Mouse (Mus musculus): ENCODE measurements around the gene Olfr958. TPM values are rescaled to one million over a fixed set of nuclear protein-coding genes. Genes with fewer than 3 reads are reported as not detected.

The Olfr958 gene
- not detected for polyA plus RNA-seq (2021)

DNA sequence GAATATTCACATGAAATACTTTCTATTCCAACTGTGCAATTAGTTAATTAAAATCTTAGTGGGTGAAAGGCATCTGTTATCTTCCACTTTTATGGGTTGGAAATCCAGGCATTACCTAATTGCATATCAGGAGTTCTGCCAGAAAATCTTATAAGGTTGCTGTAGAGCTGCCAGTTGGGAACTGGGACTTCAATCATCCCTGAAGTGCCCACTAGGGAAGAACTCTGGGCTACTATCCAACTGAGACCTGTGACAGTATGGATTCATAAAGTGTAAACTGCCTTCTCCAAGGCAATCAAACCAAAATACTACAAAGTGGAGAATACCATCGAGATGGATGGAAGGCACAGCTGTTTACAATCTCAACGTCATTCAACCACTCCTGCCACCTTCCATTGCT, at the start of gene Olfr958:
TSS of gene Olfr958 (minus strand) at position 109 of the 400 bp plus-strand sequence.
- ATAC-seq (no peak), DNase-seq (ENCODE audit: low read depth, low spot score) (no peak)
- H3K27me3 ChIP-seq = peaks cover 3% of the 10 kb centered on the region
- ChIA-PET CTCF (no interaction called here), POLR2A (no interaction called here)
- in situ Hi-C loops (cut with MboI; ENCODE audit: low pct_unique_long_range_greater_than_20kb) = no loop called here
- no peak for TF ChIP-seq CTCF (IDR thresholded peaks at IDR 0.05)

DNA sequence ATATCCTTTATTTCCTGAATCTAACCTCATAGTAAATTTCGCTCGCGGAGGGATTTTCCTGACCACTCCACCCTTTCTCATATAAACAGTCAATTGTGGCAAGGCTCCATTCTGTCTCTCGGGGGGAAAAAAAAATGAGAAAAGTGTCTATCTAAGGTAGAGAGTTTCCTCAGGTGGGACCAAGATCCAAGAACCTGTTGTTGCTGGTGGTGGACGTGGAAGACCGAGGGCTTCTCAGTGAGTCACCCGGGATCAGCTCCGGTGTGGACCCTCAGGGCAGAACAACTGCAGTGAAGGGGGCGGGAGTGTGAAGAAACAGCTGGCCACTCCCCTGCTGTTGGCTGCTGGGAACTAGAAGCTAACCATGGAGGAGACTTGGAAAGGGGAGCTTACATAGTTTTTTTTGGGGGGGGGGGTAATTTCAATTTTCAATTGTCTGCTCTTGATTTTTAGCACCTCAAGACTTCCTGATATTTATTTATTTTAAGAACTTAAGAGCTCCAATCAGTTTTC, 49.5 kb upstream of the Olfr958 start:
- in situ Hi-C loops (cut with MboI; ENCODE audit: low pct_unique_long_range_greater_than_20kb) = no loop called here
- ATAC-seq = no peak
- peaks cover 12% of the 10 kb centered on the region for H3K27me3 ChIP-seq
- ChIA-PET POLR2A (interaction anchor here (0.6 kb wide), 1 partner anchor 679 kb away, joined by 4 read pairs; no protein-coding TSS in a partner anchor), CTCF (no interaction called here)
- no peak for DNase-seq (ENCODE audit: low read depth, low spot score)
- TF ChIP-seq CTCF (IDR thresholded peaks at IDR 0.05) = no peak

DNA sequence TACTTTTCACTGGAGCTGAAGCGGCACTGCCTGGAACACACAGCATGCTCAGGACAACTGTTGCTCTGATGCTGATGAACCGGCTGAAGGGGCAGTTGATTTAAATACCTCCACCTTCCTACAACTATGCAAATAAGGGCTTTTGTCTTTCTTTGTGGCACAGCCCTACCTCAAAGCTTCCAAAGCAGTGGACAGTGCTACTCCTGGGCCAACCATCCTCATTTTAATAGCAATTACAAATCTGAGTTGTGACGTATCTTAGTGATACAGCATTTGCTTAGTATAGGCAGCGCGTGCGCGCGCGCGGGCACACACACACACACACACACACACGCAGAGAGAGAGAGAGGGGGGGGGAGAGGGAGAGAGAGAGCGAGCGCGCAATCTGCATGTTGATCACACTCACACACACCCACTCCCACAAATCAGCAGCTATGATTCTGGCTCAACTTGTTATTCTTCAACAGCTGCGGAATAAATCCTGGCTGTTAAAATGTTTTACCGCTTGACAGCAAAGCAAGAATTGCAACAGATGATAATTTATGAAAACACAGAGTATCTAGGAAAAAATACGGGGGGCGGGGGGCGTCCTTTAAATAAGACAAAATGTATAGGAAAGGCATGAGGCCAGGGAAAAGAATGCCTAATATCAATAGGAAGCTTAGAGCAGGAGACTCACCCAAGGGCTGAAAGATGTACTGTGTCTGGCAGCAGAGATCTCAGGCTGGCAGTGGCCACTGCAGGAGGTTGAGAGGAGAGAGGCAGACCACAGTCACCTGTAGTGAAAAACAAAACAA, 48.9 kb upstream of the Olfr958 start:
- CTCF ChIA-PET = no interaction called here
- TF ChIP-seq CTCF (IDR thresholded peaks at IDR 0.05) = no peak
- H3K27me3 ChIP-seq = peaks cover 12% of the 10 kb centered on the region
- in situ Hi-C loops (cut with MboI; ENCODE audit: low pct_unique_long_range_greater_than_20kb) = no loop called here
- no peak for DNase-seq (ENCODE audit: low read depth, low spot score)
- POLR2A ChIA-PET = interaction anchor here (0.6 kb wide), 1 partner anchor 15 kb away, joined by 8 read pairs; no protein-coding TSS in a partner anchor
- ATAC-seq = no peak

DNA sequence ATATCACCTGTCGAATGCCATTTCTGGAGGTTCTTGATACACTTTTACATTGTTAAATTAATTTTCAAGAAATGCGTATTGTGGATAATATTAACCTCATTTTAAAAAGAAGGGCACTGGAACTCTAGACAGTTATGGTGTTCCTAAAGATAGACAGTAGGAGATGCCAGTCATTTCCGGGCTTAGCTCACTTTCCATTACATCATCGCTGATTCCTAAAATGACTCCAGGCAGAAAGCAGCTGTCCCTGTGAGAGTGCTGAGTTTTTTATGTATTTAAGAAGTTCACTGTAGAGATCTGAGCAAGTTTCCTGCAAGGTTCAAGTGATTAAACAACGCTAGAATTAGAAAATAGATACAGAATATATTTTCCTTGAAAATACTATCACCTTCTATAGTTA, 23.2 kb upstream of the Olfr958 start:
- in situ Hi-C loops (cut with MboI; ENCODE audit: low pct_unique_long_range_greater_than_20kb) = no loop called here

DNA sequence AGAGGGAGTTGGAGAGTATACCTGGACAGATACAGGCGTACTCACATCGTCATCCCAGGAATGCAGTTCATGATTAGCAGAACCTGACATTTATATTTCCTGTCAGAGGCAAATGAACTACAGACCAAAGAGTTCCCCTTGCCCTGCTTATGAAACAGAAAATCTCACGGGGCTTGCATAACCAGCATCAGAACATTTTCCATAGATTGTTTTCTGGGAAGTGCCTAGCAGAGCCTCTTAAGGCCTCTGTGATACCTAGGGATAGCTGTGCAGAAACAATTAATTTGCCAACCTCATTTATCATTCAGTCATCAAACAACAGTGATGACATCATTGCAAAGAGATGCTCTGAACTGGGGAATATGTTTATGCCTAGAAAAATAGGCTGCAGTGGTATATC, 21.6 kb upstream of the Olfr958 start, which contains the start of gene Olfr959:
TSS of gene Olfr959 (minus strand) at position 101 of the 400 bp plus-strand sequence.
- H3K27me3 ChIP-seq = peaks cover 5% of the 10 kb centered on the region
- TF ChIP-seq CTCF (IDR thresholded peaks at IDR 0.05) = no peak
- DNase-seq (ENCODE audit: low read depth, low spot score) (no peak), ATAC-seq (no peak)
- ChIA-PET CTCF (no interaction called here), POLR2A (no interaction called here)
- in situ Hi-C loops (cut with MboI; ENCODE audit: low pct_unique_long_range_greater_than_20kb) = no loop called here

More for the DNA sequence above, 23.2 kb upstream of the Olfr958 start:
- POLR2A ChIA-PET = interaction anchor here (0.6 kb wide), 1 partner anchor 20 kb away, joined by 4 read pairs; no protein-coding TSS in a partner anchor
- CTCF ChIA-PET = no interaction called here
- DNase-seq (ENCODE audit: low read depth, low spot score) = no peak
- ATAC-seq = no peak
- no peak for TF ChIP-seq CTCF (IDR thresholded peaks at IDR 0.05)
- H3K27me3 ChIP-seq = peaks cover 5% of the 10 kb centered on the region

DNA sequence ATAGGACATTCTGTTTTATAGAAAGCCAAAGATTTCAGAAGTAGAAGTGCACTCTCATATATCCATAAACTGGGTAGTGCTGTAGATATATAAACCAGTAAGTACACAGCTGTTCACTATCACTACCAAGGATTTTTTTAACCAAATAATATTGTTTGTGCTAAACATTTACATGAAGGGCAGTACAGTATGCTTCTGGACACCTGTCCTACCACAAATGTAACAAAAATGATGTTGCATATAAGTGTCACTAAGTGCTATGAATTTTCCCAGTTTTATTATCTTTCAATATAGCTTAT, 4.4 kb upstream of the Olfr958 start:
- peaks cover 7% of the 10 kb centered on the region for H3K27me3 ChIP-seq
- no peak for DNase-seq (ENCODE audit: low read depth, low spot score)
- no peak for TF ChIP-seq CTCF (IDR thresholded peaks at IDR 0.05)
- ATAC-seq = no peak
- in situ Hi-C loops (cut with MboI; ENCODE audit: low pct_unique_long_range_greater_than_20kb) = no loop called here
- ChIA-PET CTCF (interaction anchor here (1.7 kb wide), 1 partner anchor 10 kb away, joined by 4 read pairs; no protein-coding TSS in a partner anchor), POLR2A (no interaction called here)

DNA sequence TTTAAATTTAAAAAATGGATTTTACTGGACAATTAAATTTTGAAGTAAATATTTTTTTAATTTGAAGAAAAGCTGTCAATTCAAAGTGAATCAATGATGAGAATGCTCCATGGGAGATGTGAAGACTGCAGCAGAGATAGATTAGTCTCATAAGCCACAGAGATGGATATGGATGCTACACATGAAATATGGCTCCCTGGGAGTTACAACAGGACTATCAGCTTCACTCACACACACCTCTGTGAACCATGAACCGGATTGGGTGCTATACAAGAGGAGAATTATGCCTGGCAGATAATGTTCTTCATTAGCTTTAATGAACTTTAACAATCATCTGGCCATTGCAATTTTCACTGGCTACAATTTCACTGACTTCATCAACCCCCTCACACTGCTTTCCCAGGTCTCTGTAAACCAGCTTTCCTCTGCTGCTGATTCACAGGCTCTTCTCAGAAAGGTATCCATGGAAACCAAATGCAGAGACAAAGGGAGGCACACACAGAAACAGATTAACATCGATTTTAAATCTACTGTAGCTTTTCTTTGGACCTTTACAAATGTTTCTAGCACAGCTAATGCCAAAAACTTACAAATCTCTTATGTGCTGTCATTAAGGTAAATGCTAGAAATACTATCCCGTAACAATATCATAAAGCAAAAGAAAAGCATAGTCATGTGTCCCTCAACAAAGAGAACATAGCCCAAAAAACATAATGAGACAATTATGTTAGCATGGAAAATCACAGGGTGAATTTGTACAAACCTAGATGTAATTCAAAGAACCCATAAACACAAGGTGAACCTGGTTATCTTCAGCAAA, 3.9 kb upstream of the Olfr958 start:
- no peak for DNase-seq (ENCODE audit: low read depth, low spot score)
- CTCF ChIA-PET = interaction anchor here (1.7 kb wide), 1 partner anchor 10 kb away, joined by 4 read pairs; no protein-coding TSS in a partner anchor
- no peak for TF ChIP-seq CTCF (IDR thresholded peaks at IDR 0.05)
- ATAC-seq = no peak
- peaks cover 7% of the 10 kb centered on the region for H3K27me3 ChIP-seq
- in situ Hi-C loops (cut with MboI; ENCODE audit: low pct_unique_long_range_greater_than_20kb) = no loop called here
- POLR2A ChIA-PET = no interaction called here

DNA sequence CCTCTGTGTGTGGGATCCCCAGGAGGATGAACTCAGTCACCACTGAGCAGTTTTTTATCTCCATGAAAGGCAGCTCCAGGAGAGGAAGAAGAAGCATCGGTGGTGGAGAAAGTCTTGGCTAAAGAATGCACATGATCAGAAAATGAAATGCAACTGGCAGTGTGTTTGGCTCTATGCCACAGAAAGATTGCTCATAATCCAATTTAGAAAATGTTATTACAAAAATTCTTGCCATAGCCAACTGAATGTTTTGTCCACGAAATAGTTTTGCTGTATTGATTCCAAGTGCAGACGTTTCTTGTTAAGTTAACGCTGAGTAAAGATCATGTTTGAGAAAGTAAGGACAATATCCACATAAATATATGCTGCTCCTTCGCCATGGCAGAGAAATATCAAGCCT, 3.0 kb downstream of the Olfr958 start:
- in situ Hi-C loops (cut with MboI; ENCODE audit: low pct_unique_long_range_greater_than_20kb) = no loop called here
- ATAC-seq (no peak), DNase-seq (ENCODE audit: low read depth, low spot score) (no peak)
- TF ChIP-seq CTCF (IDR thresholded peaks at IDR 0.05) = no peak
- CTCF ChIA-PET = no interaction called here
- H3K27me3 ChIP-seq = peaks cover 3% of the 10 kb centered on the region
- POLR2A ChIA-PET = no interaction called here

DNA sequence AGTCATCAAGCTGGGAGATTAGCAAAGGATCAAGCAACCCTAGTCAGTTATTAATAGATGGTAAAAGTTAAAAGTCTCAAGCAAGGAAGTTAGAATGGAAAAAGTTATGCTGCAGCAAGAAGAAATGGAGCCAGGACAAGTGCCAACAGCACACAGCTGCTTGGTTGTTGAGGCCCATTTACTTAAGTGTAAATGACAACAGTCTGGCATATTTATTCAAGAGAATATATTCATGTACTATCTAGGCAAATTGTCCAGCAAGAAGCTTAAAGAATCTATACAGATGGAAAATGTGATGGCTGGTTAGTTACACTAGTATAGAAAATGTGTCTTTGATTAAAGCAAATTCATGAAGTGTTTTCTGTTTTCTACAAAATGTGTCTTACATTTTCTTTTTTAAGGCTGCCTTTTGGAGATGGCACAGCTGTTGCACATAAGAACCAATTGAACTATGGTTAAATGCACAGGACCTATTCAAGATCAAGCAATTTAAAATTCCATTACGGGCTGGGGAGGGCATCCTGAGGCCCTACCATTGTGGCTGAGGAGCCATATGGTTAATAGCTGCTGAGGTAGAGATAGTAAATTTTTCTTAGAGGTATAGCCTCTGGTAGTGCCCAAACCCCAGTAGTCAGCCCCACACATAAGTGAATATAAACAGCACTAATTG, 30.1 kb downstream of the Olfr958 start:
- ChIA-PET CTCF (no interaction called here), POLR2A (no interaction called here)
- in situ Hi-C loops (cut with MboI; ENCODE audit: low pct_unique_long_range_greater_than_20kb) = loop anchor here (25.0 kb wide), 1 partner anchor 814 kb away; no protein-coding TSS in a partner anchor
- no peaks in the 10 kb centered on the region for H3K27me3 ChIP-seq
- no peak for ATAC-seq
- DNase-seq (ENCODE audit: low read depth, low spot score) = no peak
- no peak for TF ChIP-seq CTCF (IDR thresholded peaks at IDR 0.05)

DNA sequence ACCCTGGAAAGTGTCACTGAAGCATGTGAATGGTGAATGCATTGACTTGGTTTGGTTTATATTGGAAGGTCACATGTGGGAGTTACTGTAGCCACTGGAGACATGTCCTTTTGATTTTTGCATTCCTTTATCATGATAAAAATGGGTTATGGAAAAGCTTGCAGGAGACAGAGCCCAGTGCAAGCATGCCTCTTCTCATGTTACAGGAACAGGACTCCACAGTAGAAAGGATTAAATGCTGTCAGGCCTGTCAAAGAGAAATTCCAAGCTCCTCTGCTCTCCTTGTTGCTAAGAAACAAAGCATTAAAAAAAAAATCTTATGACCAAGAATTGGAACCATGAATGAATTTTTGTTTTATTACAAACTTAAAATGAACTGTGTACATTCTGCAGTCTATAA, 35.3 kb downstream of the Olfr958 start:
- ATAC-seq = no peak

More for the DNA sequence above, 35.3 kb downstream of the Olfr958 start:
- TF ChIP-seq CTCF (IDR thresholded peaks at IDR 0.05) = no peak
- DNase-seq (ENCODE audit: low read depth, low spot score) = no peak
- POLR2A ChIA-PET = no interaction called here
- CTCF ChIA-PET = no interaction called here
- peaks cover 5% of the 10 kb centered on the region for H3K27me3 ChIP-seq
- in situ Hi-C loops (cut with MboI; ENCODE audit: low pct_unique_long_range_greater_than_20kb) = loop anchor here (25.0 kb wide), 1 partner anchor 819 kb away; no protein-coding TSS in a partner anchor

All from Patski (cell line).